Mouse (Mus musculus) duodenum, adult 2 months (tissue): ENCODE data around the gene Lmbrd1. TPM values are rescaled to one million over a fixed set of nuclear protein-coding genes. Genes with fewer than 3 reads are reported as not detected.

Source experiments
- polyA plus RNA-seq: library from polyadenylated mRNA; depleted of rRNA; stranded (reverse); fragments of >200 nt; gene quantifications from 2 replicates; pipeline ENCODE4 v1.2.3, GENCODE M21; 2012; ENCODE audit warnings: low replicate concordance; rRNA removed

The Lmbrd1 gene
- polyA plus RNA-seq: 4.1 and 7.1 TPM in 2 replicates

DNA sequence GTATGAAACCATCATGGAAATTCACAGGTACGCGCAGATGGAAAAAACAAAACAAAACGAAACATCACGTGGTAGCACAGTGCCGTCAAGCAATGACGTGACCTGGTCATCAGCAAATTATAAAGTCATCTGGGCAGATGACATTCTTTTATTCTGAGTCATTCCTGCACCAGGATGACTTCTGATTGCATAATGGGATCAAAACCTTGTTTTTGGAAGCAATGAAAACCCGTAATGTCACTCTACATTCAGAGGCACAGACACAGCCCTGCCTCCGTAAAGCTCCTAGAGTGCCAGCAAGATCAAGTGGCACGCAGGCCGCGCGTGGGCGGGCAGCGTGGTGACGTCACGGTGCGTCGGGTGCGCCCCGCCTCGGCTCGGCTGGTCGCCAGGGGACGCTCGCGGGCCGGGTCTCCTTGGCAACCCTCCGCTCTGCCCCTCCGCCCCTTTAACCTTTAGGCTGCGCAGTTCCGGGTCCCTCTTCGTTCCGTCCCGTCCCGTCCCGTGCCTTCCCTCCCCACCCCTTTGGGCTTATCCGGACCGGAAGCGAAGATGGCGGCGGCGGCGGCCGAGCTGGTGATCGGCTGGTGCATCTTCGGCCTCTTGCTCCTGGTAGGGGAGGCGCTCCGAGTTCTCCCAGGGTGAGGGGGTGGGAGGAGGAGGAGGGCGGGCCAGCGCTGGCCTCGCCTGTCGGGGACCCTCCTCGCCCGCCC, at the start of gene Lmbrd1:
Gene Lmbrd1, plus strand, starts transcription at position 426 of the 713 bp plus-strand sequence.

Other genes starting within 250 kb of the Lmbrd1 start
- gene Col19a1, start 91.2 kb upstream of the Lmbrd1 start, polyA plus RNA-seq: 0.02 TPM in 1 of 2 replicates, not detected in the other